Mouse (Mus musculus) midbrain, embryonic 16.5 days (tissue): ENCODE data around the gene Katnbl1. TPM values are rescaled to one million over a fixed set of nuclear protein-coding genes. Genes with fewer than 3 reads are reported as not detected.
"Not testable (repeated sequence)": the region's sequence is repeated elsewhere in the genome, so short reads cannot be mapped to it uniquely, and the experiment has no call there.

Source experiments
- ATAC-seq: fragments of 200-750 bp; cut with Nextera tagmentation; 2 replicates; pipeline ENCODE4 v1.8.0; 2017; ENCODE audit warnings: moderate TSS enrichment
- H3K27ac ChIP-seq: fragments of 300-500 bp; sonication (generic); 2 replicates; pipeline ENCODE4 v1.5.1; 2014; ENCODE audit warnings: mild to moderate bottlenecking, low read length, mixed read lengths
- H3K27me3 ChIP-seq: fragments of 300-500 bp; sonication (generic); 2 replicates; pipeline ENCODE4 v1.6.1; 2014; ENCODE audit warnings: low read depth, low read length, mixed read lengths; ENCODE audit not compliant: control insufficient read depth, insufficient read depth
- H3K36me3 ChIP-seq: fragments of 300-500 bp; sonication (generic); 2 replicates; pipeline ENCODE4 v1.6.1; 2014; ENCODE audit warnings: mild to moderate bottlenecking, low read length, moderate library complexity, mixed read lengths; ENCODE audit not compliant: control insufficient read depth, insufficient read depth
- H3K4me1 ChIP-seq: fragments of 300-500 bp; sonication (generic); 2 replicates; pipeline ENCODE4 v1.6.1; 2014; ENCODE audit warnings: mild to moderate bottlenecking, low read length, mixed read lengths; ENCODE audit not compliant: control insufficient read depth, insufficient read depth
- H3K4me2 ChIP-seq: fragments of 300-500 bp; sonication (generic); 2 replicates; pipeline ENCODE4 v1.6.1; 2014; ENCODE audit warnings: mild to moderate bottlenecking, low read length, mixed read lengths
- H3K4me3 ChIP-seq: fragments of 300-500 bp; sonication (generic); 2 replicates; pipeline ENCODE4 v1.5.1; 2014; ENCODE audit warnings: low read depth, mild to moderate bottlenecking, low read length, moderate library complexity, mixed read lengths
- H3K9ac ChIP-seq: fragments of 300-500 bp; sonication (generic); 2 replicates; pipeline ENCODE4 v1.6.1; 2014; ENCODE audit warnings: low read depth, low read length, mixed read lengths
- H3K9me3 ChIP-seq: fragments of 300-500 bp; sonication (generic); replicated peaks from 2 replicates; pipeline ENCODE4 v1.6.1; 2014; ENCODE audit warnings: mild to moderate bottlenecking, low read length, mixed read lengths; ENCODE audit not compliant: control insufficient read depth, poor library complexity, severe bottlenecking
- WGBS: fragments of 180-500 bp; shearing (Covaris S2); extraction: QIAGEN DNeasy Blood & Tissue Kit; methylation state at CpG from one replicate; pipeline ENCODE4 v1.1.7; 2014; 5-methylcytosine and 5-hydroxymethylcytosine counted together
- polyA plus RNA-seq: library from polyadenylated mRNA; unstranded; fragments of >200 nt; fragmentation: Nextera tagmentation; extraction: Ambion mirVana; gene quantifications from 2 replicates; pipeline ENCODE4 v1.2.1, GENCODE M21; 2015

Gene Katnbl1
- polyA plus RNA-seq, 1 experiment from 2014 or later, result 32.0 TPM

DNA sequence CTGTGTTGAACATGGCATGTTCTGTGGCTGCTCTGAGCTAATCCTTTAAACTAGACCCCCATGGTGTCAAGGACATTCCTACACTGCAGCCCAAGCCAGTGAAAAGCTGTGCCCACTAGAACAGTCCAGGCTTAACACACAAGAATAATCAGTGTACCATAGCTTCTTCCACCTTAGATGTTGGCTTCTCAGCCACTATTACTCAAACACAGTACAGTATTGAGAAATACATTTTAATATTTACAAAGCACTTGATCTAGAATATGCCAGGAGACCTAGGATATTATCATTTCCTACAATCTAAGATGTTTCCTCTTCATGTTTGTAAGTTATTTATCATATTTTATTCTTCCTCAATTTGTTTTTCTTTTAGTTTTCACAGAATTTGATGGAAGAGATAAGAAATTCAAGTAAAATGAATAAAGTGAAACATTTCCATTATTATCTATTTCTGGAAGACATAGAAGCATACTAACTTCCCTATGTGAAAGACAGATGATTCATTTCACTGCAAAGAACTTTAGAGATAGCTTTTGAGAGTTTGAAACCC, 69.6 kb downstream of the Katnbl1 start:
- no peak for ATAC-seq
- no peak overlapping the region for H3K4me3 ChIP-seq
- H3K4me1 ChIP-seq, result no peaks in the 10 kb centered on the region
- no peak overlapping the region for H3K4me2 ChIP-seq
- no peaks in the 10 kb centered on the region for H3K36me3 ChIP-seq
- no peaks in the 10 kb centered on the region for H3K27me3 ChIP-seq
- H3K9ac ChIP-seq, result no peak overlapping the region
- no peaks in the 10 kb centered on the region for H3K9me3 ChIP-seq
- H3K27ac ChIP-seq, result no peak overlapping the region

DNA sequence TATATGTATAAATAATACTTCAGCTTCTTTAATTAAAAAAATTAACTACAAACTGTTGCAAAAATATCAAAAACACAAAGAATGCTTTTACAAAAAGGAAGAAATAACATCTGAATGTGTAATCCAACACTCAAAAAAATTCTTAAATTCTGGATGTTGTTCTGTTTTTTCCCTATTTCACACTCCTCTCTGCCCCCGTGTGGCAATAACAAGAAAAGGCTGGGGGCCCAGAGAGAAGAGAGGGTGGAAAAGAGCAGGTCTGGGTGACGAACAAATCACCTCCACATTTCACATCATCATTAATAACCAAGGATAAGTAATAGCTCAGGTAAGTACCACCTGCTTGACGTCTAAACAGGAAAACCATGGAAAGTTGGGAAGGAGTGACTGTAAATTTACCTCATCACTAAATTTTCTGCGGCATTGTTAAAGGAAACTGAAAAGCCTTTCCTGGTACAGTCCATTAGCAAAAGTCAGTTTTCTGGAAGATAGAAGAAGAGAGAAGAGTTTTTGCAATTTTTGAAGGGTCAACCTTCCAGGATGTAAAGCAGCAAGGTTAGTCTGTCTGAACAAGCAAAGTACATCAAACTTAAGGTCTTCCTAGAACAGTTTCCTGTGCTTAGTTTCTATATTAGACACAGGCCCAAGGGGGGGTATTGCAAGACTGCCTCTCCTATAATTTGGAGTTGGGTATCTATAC, 70.7 kb downstream of the Katnbl1 start:
- 36% methylated on average over 4 of the region's 4 CpGs for WGBS

DNA sequence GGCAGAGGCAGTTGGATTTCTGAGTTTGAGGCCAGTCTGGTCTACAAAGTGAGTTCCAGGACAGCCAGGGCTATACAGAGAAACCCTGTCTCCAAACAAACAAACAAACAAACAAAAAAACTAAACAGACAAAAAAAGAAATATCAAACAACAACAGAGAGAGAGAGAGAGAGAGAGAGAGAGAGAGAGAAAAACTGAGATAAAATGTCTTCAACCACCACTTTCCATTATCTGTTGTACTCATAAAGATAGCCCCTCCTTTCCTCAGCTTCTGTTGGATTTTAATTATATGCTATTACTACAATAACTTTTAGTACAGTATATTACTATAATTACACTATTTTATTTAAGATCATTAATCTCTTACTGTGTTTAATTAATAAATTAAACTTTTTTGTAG, 73.5 kb downstream of the Katnbl1 start:
- not testable (repeated sequence) for ATAC-seq, H3K9me3 ChIP-seq, H3K27ac ChIP-seq, H3K36me3 ChIP-seq, H3K9ac ChIP-seq, H3K4me2 ChIP-seq, H3K4me3 ChIP-seq, H3K27me3 ChIP-seq
- peaks cover 15% of the 10 kb centered on the region for H3K4me1 ChIP-seq

More for the DNA sequence above, 70.7 kb downstream of the Katnbl1 start:
- Histone ChIP-seq H3K9me3 (no peaks in the 10 kb centered on the region), H3K27me3 (no peaks in the 10 kb centered on the region), H3K27ac (no peak overlapping the region), H3K4me2 (no peak overlapping the region), H3K36me3 (no peaks in the 10 kb centered on the region), H3K4me3 (no peak overlapping the region), H3K4me1 (peaks cover 3% of the 10 kb centered on the region; the same call in 1 of the 2 replicates), H3K9ac (no peak overlapping the region)
- no peak for ATAC-seq

DNA sequence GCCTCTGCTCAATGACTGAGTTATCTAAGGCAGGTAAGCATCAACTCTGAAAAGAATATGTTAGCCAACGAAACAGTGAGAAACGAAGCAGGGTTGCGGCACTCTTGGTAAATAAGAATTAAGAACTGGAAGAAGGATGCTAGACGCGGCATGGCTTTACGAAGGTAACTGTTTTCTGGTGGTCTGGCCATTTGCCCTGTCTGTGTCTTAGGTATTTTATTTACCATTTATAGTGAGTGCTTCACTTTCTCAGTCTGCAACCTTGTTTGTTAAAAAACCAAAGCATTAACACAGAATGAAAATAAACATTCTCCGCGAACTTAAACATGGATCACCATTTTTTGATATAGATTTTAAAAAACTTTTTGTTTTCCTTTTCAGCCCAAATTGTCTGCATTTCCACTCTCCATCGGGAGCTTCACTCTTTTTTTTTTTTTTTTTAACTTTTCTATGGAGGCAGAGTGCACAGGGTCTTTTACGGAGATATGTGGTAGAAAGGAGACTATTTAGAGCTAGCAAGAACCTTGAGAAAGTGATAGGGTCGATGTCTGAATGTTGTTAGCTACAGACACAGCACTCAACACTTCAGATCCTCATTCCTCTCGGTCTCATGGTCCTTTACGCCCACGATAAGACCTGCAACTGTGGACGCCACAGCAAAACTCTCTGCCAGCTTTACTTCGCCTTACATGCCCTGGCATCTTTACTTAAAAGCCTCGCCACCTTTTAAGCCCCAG, 75.3 kb downstream of the Katnbl1 start:
- peaks cover 15% of the 10 kb centered on the region for H3K4me1 ChIP-seq
- no peak; the same call in 1 of the 2 replicates for ATAC-seq
- H3K4me3 ChIP-seq, result peak overlapping the region; percentile 52

GRCm38 (mm10) chr2:112454862-112455564, 76.0 kb downstream of the Katnbl1 start, which contains the start of gene Emc7:
TSS of gene Emc7 (plus strand) at chr2:112454997.
- H3K36me3 ChIP-seq, result no peaks in the 10 kb centered on the region
- no peaks in the 10 kb centered on the region for H3K9me3 ChIP-seq
- peak within 1 kb of the TSS; percentile 80 for H3K27ac ChIP-seq
- WGBS, result under 1% methylated on average over 49 of the region's 49 CpGs
- no peaks in the 10 kb centered on the region for H3K27me3 ChIP-seq
- H3K4me1 ChIP-seq, result peaks cover 15% of the 10 kb centered on the region
- ATAC-seq, result peak; percentile 98
- H3K4me2 ChIP-seq, result peak within 1 kb of the TSS; percentile 92
- H3K4me3 ChIP-seq, result peak within 1 kb of the TSS; percentile 52
- peak within 1 kb of the TSS; percentile 73 for H3K9ac ChIP-seq

More for the DNA sequence above, 75.3 kb downstream of the Katnbl1 start:
- Histone ChIP-seq H3K27ac (peak overlapping the region; percentile 80), H3K9me3 (no peaks in the 10 kb centered on the region), H3K4me2 (peak overlapping the region; percentile 61), H3K27me3 (no peaks in the 10 kb centered on the region), H3K36me3 (no peaks in the 10 kb centered on the region), H3K9ac (peak overlapping the region; percentile 73)
- WGBS, result 29% methylated on average over 17 of the region's 17 CpGs

GRCm38 (mm10) chr2:112460557-112460956, 81.5 kb downstream of the Katnbl1 start:
- Histone ChIP-seq H3K27ac (no peak overlapping the region), H3K9ac (no peak overlapping the region), H3K27me3 (no peaks in the 10 kb centered on the region), H3K4me2 (no peak overlapping the region), H3K4me1 (peaks cover 12% of the 10 kb centered on the region), H3K4me3 (no peak overlapping the region), H3K9me3 (no peaks in the 10 kb centered on the region), H3K36me3 (peaks cover 15% of the 10 kb centered on the region)
- WGBS, result 96% methylated on average over 3 of the region's 3 CpGs
- ATAC-seq, result no peak

Other genes starting within 250 kb of the Katnbl1 start
- gene Olfr1316, start 244.2 kb upstream of the Katnbl1 start, polyA plus RNA-seq, result not detected in 2 replicates
- not detected in 2 replicates for gene Olfr1317, start 238.9 kb upstream of the Katnbl1 start, polyA plus RNA-seq
- 0.08 TPM in 1 of 2 replicates, not detected in the other for gene Olfr1318, start 225.0 kb upstream of the Katnbl1 start, polyA plus RNA-seq
- gene Lpcat4, start 139.7 kb upstream of the Katnbl1 start, polyA plus RNA-seq, result 22.6 and 24.5 TPM in 2 replicates
- gene Nutm1, start 119.9 kb upstream of the Katnbl1 start, polyA plus RNA-seq, result not detected in 2 replicates
- 153 and 155 TPM in 2 replicates for gene Nop10, start 117.3 kb upstream of the Katnbl1 start, polyA plus RNA-seq
- 19.2 and 20.8 TPM in 2 replicates for gene Slc12a6, start 113.4 kb upstream of the Katnbl1 start, polyA plus RNA-seq
- 0.08 TPM in 1 of 2 replicates, not detected in the other for gene Gm21985, start 112.9 kb upstream of the Katnbl1 start, polyA plus RNA-seq
- 179 and 195 TPM in 2 replicates for gene Emc4, start 11.2 kb upstream of the Katnbl1 start, polyA plus RNA-seq
- gene Emc7, start 75.8 kb downstream of the Katnbl1 start, polyA plus RNA-seq, result 22.2 and 23.3 TPM in 2 replicates
- 1.4 and 1.5 TPM in 2 replicates for gene Chrm5, start 101.6 kb downstream of the Katnbl1 start, polyA plus RNA-seq
- gene Aven, start 113.8 kb downstream of the Katnbl1 start, polyA plus RNA-seq, result 2.6 and 2.7 TPM in 2 replicates